Mouse (Mus musculus) bone marrow, adult 2 months (tissue): ENCODE results near the gene Chmp3.

Experiments used
- CTCF ChIP-seq: fragments of 200-500 bp; IDR thresholded peaks from 2 replicates; pipeline ENCODE4 v1.5.1; 2011; ENCODE audit warnings: low read length, control low read depth; ENCODE audit not compliant: control insufficient read depth, insufficient read depth
- POLR2A ChIP-seq: fragments of 200-500 bp; IDR thresholded peaks from 2 replicates; pipeline ENCODE4 v1.6.1; 2011; ENCODE audit warnings: low read depth, mild to moderate bottlenecking, control low read depth, low read length, borderline replicate concordance; ENCODE audit not compliant: control insufficient read depth

GRCm38 (mm10) chr6:71627325-71627724 lies 83.7 kb downstream of the Chmp3 start:
- TF ChIP-seq POLR2A (no peak), CTCF (no peak)
